Comparison of ENCODE assay signal across 18 mouse cellular contexts in the genomic region with DNA sequence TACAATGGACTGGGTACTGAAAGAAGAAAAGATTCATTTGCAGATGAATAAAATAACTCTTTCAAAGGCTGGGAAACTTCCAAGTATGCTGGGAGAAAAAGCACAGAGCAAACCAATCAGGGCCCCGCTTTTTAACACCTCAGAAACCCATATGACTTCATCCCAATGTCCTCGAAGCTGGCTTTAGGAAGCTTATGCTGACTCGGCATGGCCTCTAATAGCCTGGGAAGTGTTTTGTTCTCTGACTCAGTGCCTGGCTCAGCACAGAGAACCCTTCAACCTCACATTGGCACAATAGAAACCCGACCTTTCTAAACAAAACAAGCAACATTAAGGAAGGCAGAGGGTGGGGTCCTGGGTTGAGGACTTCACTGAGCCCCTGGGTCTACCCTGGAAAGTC. TPM values are rescaled to one million over a fixed set of nuclear protein-coding genes. Genes with fewer than 3 reads are reported as not detected.
DNase-seq lines count a peak whose midpoint lies in the region; ATAC-seq lines count a peak whose summit lies in the region.
"Had no signal": no experiment of that assay in that cellular context is flagged by ENCODE, and none has a peak within 500 bp of the region (broad histone marks: within the 10 kb centered on the region; RNA-seq: fewer than 3 reads in every experiment).

No protein-coding gene starts in this region.

- peaks cover 11% of the 10 kb centered on the region; the same call in 1 of the 2 replicates for H3K4me1 ChIP-seq in intestine, embryonic 16.5 days (ENCODE audit: control insufficient read depth, insufficient read depth, low read length)
- H3K4me1 ChIP-seq in intestine, embryonic 15.5 days (replicated peaks): no peaks in the 10 kb centered on the region
- peaks cover 19% of the 10 kb centered on the region for H3K4me1 ChIP-seq in kidney, embryonic 15.5 days
- H3K4me1 ChIP-seq: embryonic facial prominence, embryonic 15.5 days; hindbrain, embryonic 15.5 days; neural tube, embryonic 15.5 days had no signal

- no peak overlapping the region for H3K9ac ChIP-seq in intestine, embryonic 16.5 days (ENCODE audit: low read depth, low read length)
- no peak overlapping the region for H3K9ac ChIP-seq in intestine, embryonic 15.5 days
- no peak overlapping the region for H3K9ac ChIP-seq in kidney, embryonic 15.5 days
- H3K9ac ChIP-seq: embryonic facial prominence, embryonic 15.5 days; forebrain, embryonic 15.5 days; hindbrain, embryonic 15.5 days; liver, embryonic 13.5 days; neural tube, embryonic 15.5 days had no signal

- H3K36me3 ChIP-seq in intestine, embryonic 16.5 days (ENCODE audit: control insufficient read depth, insufficient read depth, low read length): peaks cover 3% of the 10 kb centered on the region; the same call in 1 of the 2 replicates
- H3K36me3 ChIP-seq in intestine, embryonic 15.5 days: no peaks in the 10 kb centered on the region
- H3K36me3 ChIP-seq in kidney, embryonic 15.5 days: peaks cover 14% of the 10 kb centered on the region
- H3K36me3 ChIP-seq: embryonic facial prominence, embryonic 15.5 days; forebrain, embryonic 15.5 days; hindbrain, embryonic 15.5 days; liver, embryonic 13.5 days; neural tube, embryonic 15.5 days had no signal

- no peak overlapping the region for H3K4me2 ChIP-seq in intestine, embryonic 16.5 days (ENCODE audit: low read depth, low read length)
- no peak overlapping the region for H3K4me2 ChIP-seq in intestine, embryonic 15.5 days (replicated peaks)
- H3K4me2 ChIP-seq in kidney, embryonic 15.5 days: no peak overlapping the region
- H3K4me2 ChIP-seq: embryonic facial prominence, embryonic 15.5 days; forebrain, embryonic 15.5 days; hindbrain, embryonic 15.5 days; liver, embryonic 13.5 days; neural tube, embryonic 15.5 days had no signal

- DNase-seq in 3134 (ENCODE audit: extremely low read depth, insufficient read length, low spot score) (peak; percentile 28), 3T3-L1 (ENCODE audit: low read depth, low spot score) (peak; percentile 74), adipocyte (ENCODE audit: low spot score) (peak; percentile 87)
- no peak for DNase-seq in testis, postnatal 10 days (ENCODE audit: low spot score)
- DNase-seq: cerebellum, adult 18-20 months; gastrocnemius, postnatal 10 days; heart, postnatal 10 days; kidney, adult 18-20 months; kidney, postnatal 25 days; liver, embryonic 13.5 days; retina, postnatal 1 day had no signal

- WGBS in intestine, embryonic 16.5 days: 51% methylated on average over 4 of the region's 4 CpGs
- WGBS in intestine, embryonic 15.5 days: 54% methylated on average over 4 of the region's 4 CpGs
- WGBS in kidney, embryonic 15.5 days: 47% methylated on average over 4 of the region's 4 CpGs

- H3K27me3 ChIP-seq in intestine, embryonic 16.5 days (replicated peaks; ENCODE audit: control insufficient read depth, insufficient read depth, low read length): no peaks in the 10 kb centered on the region
- no peaks in the 10 kb centered on the region for H3K27me3 ChIP-seq in intestine, embryonic 15.5 days (replicated peaks)
- no peaks in the 10 kb centered on the region for H3K27me3 ChIP-seq in kidney, embryonic 15.5 days
- H3K27me3 ChIP-seq: embryonic facial prominence, embryonic 15.5 days; forebrain, embryonic 15.5 days; hindbrain, embryonic 15.5 days; liver, embryonic 13.5 days; neural tube, embryonic 15.5 days had no signal

- H3K4me3 ChIP-seq in intestine, embryonic 16.5 days (ENCODE audit: low read length): no peak overlapping the region
- H3K4me3 ChIP-seq in intestine, embryonic 15.5 days (replicated peaks): no peak overlapping the region
- no peak overlapping the region for H3K4me3 ChIP-seq in kidney, embryonic 15.5 days (replicated peaks)
- H3K4me3 ChIP-seq: embryonic facial prominence, embryonic 15.5 days; forebrain, embryonic 15.5 days; hindbrain, embryonic 15.5 days; liver, embryonic 13.5 days; neural tube, embryonic 15.5 days had no signal

- no peaks in the 10 kb centered on the region for H3K9me3 ChIP-seq in intestine, embryonic 16.5 days (ENCODE audit: control insufficient read depth, low read length)
- no peaks in the 10 kb centered on the region for H3K9me3 ChIP-seq in intestine, embryonic 15.5 days
- no peaks in the 10 kb centered on the region for H3K9me3 ChIP-seq in kidney, embryonic 15.5 days (replicated peaks)
- H3K9me3 ChIP-seq: embryonic facial prominence, embryonic 15.5 days; forebrain, embryonic 15.5 days; hindbrain, embryonic 15.5 days; liver, embryonic 13.5 days; neural tube, embryonic 15.5 days had no signal

- no peak for ATAC-seq in intestine, embryonic 16.5 days
- no peak for ATAC-seq in intestine, embryonic 15.5 days
- no peak for ATAC-seq in kidney, embryonic 15.5 days (replicated peaks; ENCODE audit: low FRiP score)
- ATAC-seq: forebrain, embryonic 15.5 days had no signal

- H3K27ac ChIP-seq in intestine, embryonic 16.5 days (ENCODE audit: low read length): 0 out of 2 replicates have a peak overlapping the region, but pooled peaks have one; percentile 23
- H3K27ac ChIP-seq in intestine, embryonic 15.5 days: no peak overlapping the region; the same call in 1 of the 2 replicates
- H3K27ac ChIP-seq in kidney, embryonic 15.5 days: no peak overlapping the region
- H3K27ac ChIP-seq: embryonic facial prominence, embryonic 15.5 days; forebrain, embryonic 15.5 days; hindbrain, embryonic 15.5 days; liver, embryonic 13.5 days; neural tube, embryonic 15.5 days had no signal

RNA-seq across cellular contexts. Expression of a gene that starts 23.7 kb away (rescaled TPM):
- 84.4 and 93.9 TPM in 2 replicates for polyA plus RNA-seq in intestine, embryonic 16.5 days (2015; fragmentation: Nextera tagmentation; extraction: Ambion mirVana)
- polyA plus RNA-seq in intestine, embryonic 15.5 days (2015; fragmentation: Nextera tagmentation; extraction: Ambion mirVana): 78.4 and 88.6 TPM in 2 replicates
- 40.2 and 52.1 TPM in 2 replicates for polyA plus RNA-seq in kidney, embryonic 15.5 days (2015; fragmentation: Nextera tagmentation; extraction: Ambion mirVana)

RNA-seq across cellular contexts. Expression of a gene that starts 29.5 kb away (rescaled TPM):
- polyA plus RNA-seq in intestine, embryonic 16.5 days (2015; fragmentation: Nextera tagmentation; extraction: Ambion mirVana): 0.16 and 0.29 TPM in 2 replicates
- polyA plus RNA-seq in intestine, embryonic 15.5 days (2015; fragmentation: Nextera tagmentation; extraction: Ambion mirVana): 0.28 and 0.76 TPM in 2 replicates
- 0.22 and 0.67 TPM in 2 replicates for polyA plus RNA-seq in kidney, embryonic 15.5 days (2015; fragmentation: Nextera tagmentation; extraction: Ambion mirVana)
- polyA plus RNA-seq: embryonic facial prominence, embryonic 15.5 days; liver, embryonic 13.5 days; neural tube, embryonic 15.5 days had no signal
